Mouse (Mus musculus): ENCODE data around the gene 2410137M14Rik. TPM values are rescaled to one million over a fixed set of nuclear protein-coding genes. Genes with fewer than 3 reads are reported as not detected.

Gene 2410137M14Rik
- total and polyA plus RNA-seq, 3 experiments: 0.40 TPM; not detected in 2

DNA sequence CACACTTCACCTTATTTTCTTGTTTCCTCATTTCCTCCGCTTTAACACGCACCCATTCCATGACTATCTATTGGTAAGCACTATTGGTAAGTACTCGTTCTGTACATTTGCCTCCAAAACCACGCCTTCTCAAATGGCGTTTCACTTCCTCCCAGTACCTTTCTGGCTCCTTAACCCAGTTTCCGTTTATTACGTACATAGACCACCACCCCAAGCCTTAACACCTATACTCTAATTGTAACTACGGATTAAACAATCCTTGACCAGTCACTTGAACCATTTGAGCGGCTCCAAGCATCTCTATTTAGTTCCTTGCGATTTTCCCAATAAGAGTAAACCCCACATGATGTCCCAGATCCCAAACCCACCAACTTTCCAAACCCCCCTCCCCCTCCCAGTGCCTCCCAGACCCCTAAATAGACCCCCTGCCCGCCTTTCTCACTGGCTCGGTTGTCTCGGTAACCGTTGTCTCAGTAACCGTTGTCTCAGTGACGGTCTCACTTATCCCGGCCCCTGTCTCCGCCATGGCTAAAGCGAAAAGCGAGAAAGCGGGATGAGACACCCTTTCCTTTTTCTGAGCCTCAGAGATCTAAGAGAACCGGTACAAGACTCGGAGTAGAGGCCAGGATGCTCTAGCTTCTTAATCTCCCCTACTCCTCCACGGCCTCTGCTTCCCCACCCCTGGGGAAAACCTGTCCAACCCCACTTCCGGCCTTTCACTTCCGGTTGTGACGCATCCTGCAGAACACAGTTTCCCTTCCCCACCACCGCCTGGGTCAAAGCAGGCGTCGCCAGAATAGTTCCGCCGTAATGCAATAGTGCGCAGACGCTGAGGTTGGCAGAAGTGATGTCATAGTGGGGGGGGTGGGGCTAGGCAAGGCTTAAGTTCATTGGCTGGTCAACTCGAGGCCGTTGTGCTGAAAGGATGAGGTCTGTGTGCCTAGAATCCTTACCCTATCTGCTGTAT lies 29.8 kb downstream of the 2410137M14Rik start, which contains the start of gene Ppp1r11 (continued):
- TF ChIP-seq ZNF384 (IDR thresholded peaks at IDR 0.05; ENCODE audit: low read depth, low read length): no peak

DNA sequence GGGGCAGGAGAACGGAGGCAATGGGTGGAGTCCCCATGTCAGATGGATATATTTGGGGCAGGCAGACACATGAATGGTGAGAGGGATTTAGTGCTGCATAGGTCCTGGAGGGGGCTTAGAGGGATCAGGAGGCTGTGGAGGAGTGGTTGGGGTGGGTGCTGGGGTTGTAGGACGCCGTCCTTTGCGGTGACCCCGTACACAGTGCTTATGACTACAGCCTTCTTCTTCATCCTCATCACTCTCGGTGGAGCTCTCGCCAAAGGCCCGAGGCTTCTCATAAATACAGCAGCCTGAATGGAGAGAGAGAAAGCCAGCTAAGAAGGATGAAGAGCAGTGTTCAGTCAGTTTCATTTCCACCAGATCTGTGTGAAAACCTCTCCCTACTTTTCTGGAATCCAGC lies 31.8 kb downstream of the 2410137M14Rik start:
- no peak overlapping the region for H3K27ac ChIP-seq (ENCODE audit: insufficient read depth, low read depth)
- TF ChIP-seq EP300 (IDR thresholded peaks at IDR 0.05; ENCODE audit: low read length) (no peak), JUND (conservative IDR thresholded peaks at IDR 0.05; ENCODE audit: low read depth, low read length) (no peak), TBP (conservative IDR thresholded peaks at IDR 0.05; ENCODE audit: low read depth, low read length) (no peak), POLR2AphosphoS2 (IDR thresholded peaks at IDR 0.05; ENCODE audit: low read depth, low read length) (no peak), IRF4 (IDR thresholded peaks at IDR 0.05; ENCODE audit: low read depth, low read length) (no peak), MYC (IDR thresholded peaks at IDR 0.05; ENCODE audit: low read depth, low read length) (no peak), USF2 (conservative IDR thresholded peaks at IDR 0.05; ENCODE audit: low read depth, low read length) (no peak), BHLHE40 (IDR thresholded peaks at IDR 0.05; ENCODE audit: low read depth, low read length) (no peak), CHD2 (IDR thresholded peaks at IDR 0.05; ENCODE audit: low read length) (no peak), RCOR1 (conservative IDR thresholded peaks at IDR 0.05; ENCODE audit: low read depth, low read length) (no peak), ZMIZ1 (IDR thresholded peaks at IDR 0.05; ENCODE audit: low read depth, low read length) (no peak), ELF1 (IDR thresholded peaks at IDR 0.05; ENCODE audit: low read depth, low read length) (no peak), SMC3 (IDR thresholded peaks at IDR 0.05; ENCODE audit: low read depth, low read length) (no peak), MAX (IDR thresholded peaks at IDR 0.05; ENCODE audit: low read length) (no peak), JUN (IDR thresholded peaks at IDR 0.05; ENCODE audit: insufficient read depth, low read depth, low read length) (no peak), UBTF (IDR thresholded peaks at IDR 0.05; ENCODE audit: low read depth, low read length) (no peak), USF1 (IDR thresholded peaks at IDR 0.05; ENCODE audit: low read depth, low read length) (no peak), KAT2A (IDR thresholded peaks at IDR 0.05; ENCODE audit: insufficient replicate concordance, low read length) (no peak), PAX5 (IDR thresholded peaks at IDR 0.05; ENCODE audit: low read length) (no peak), ETS1 (conservative IDR thresholded peaks at IDR 0.05; ENCODE audit: low read depth, low read length) (no peak)
- peaks cover 16 to 48% of the 10 kb centered on the region in 2 experiments for H3K36me3 ChIP-seq (replicated peaks in 1 of 2; ENCODE audit: control insufficient read depth in 1 of 2, insufficient read depth in 1 of 2, low read length in 1 of 2)
- dilution Hi-C loops (cut with MboI; ENCODE audit: extremely low pct_ligation_motif_present, extremely low pct_unique_long_range_greater_than_20kb, low sequenced_read_pairs): no loop called here
- DNase-seq (ENCODE audit: extremely low read depth): no peak
- H3K9me3 ChIP-seq (replicated peaks; ENCODE audit: low read length): no peaks in the 10 kb centered on the region
- peaks cover 20% of the 10 kb centered on the region for H3K79me2 ChIP-seq (replicated peaks; ENCODE audit: control insufficient read depth, extremely low read depth, insufficient read depth, poor library complexity, severe bottlenecking)
- H3K27me3 ChIP-seq (replicated peaks): no peaks in the 10 kb centered on the region
- no peak overlapping the region for H3K9ac ChIP-seq (ENCODE audit: insufficient read depth, low read depth)
- peaks cover 0 to 8% of the 10 kb centered on the region in 2 experiments; a peak in 2 of 4 replicates for H3K4me1 ChIP-seq (ENCODE audit: control insufficient read depth in 1 of 2, insufficient read depth in 2 of 2)
- H3K4me2 ChIP-seq (ENCODE audit: insufficient read depth, low read depth, poor library complexity, severe bottlenecking): no peak overlapping the region
- no peak overlapping the region for H3K4me3 ChIP-seq (replicated peaks in 1 of 3; ENCODE audit: low read depth in 2 of 3, low read length in 2 of 3, poor library complexity in 1 of 3)
- in situ Hi-C loops (cut with MboI; ENCODE audit: low pct_ligation_motif_present, low pct_unique_long_range_greater_than_20kb, low sequenced_read_pairs): no loop called here
